Mouse (Mus musculus) MEL (cell line): ENCODE results near the gene Hypm. TPM values are rescaled to one million over a fixed set of nuclear protein-coding genes. Genes with fewer than 3 reads are reported as not detected.

Experiments
- polyA plus RNA-seq, 2 experiments: library from polyadenylated mRNA; stranded (reverse) in 1 of 2; unstranded in 1 of 2; fragments of >175 nt in 1 of 2; fragments of >200 nt in 1 of 2; gene quantifications; 2 replicates each; pipeline versions ENCODE4 v1.2.1 to v1.2.4; 2012; ENCODE audit warnings: low replicate concordance in 2 of 2, low read depth in 1 of 2; ENCODE audit not compliant: insufficient read length in 2 of 2, insufficient read depth in 1 of 2, missing spikeins in 1 of 2
- total RNA-seq: library from RNA; depleted of rRNA; stranded (reverse); fragments of 300-350 nt; gene quantifications from 2 replicates; pipeline ENCODE4 v1.2.3, GENCODE M21; 2012; rRNA removed

The Hypm gene
- total and polyA plus RNA-seq, 3 experiments, result not detected

Other genes starting within 250 kb of the Hypm start
- gene Dynlt3, start 183.9 kb upstream of the Hypm start, total RNA-seq, result 38.8 and 47.0 TPM in 2 replicates
- 10 to 100 TPM; 32.2 to 89.5 TPM for gene Dynlt3, start 183.9 kb upstream of the Hypm start, polyA plus RNA-seq
- gene H2al3, start 2.8 kb downstream of the Hypm start, total RNA-seq, result not detected in 2 replicates
- gene H2al3, start 2.8 kb downstream of the Hypm start, polyA plus RNA-seq, result not detected
- gene Sytl5, start 38.7 kb downstream of the Hypm start, total RNA-seq, result not detected in 2 replicates
- gene Sytl5, start 38.7 kb downstream of the Hypm start, polyA plus RNA-seq, result not detected